Mouse (Mus musculus): ENCODE measurements around the gene Tex44.

GRCm38 (mm10) chr1:86448272-86448671 lies 22.1 kb downstream of the Tex44 start:
- TF ChIP-seq POLR2A (IDR thresholded peaks at IDR 0.05; ENCODE audit: borderline replicate concordance, low read depth, low read length) (no peak), CTCF (IDR thresholded peaks at IDR 0.05; ENCODE audit: low read depth, low read length) (no peak)
